Mouse (Mus musculus) erythroid progenitor cell, adult 5-6 weeks (primary cell): Measurements from ENCODE around the gene Tmed3. TPM values are rescaled to one million over a fixed set of nuclear protein-coding genes. Genes with fewer than 3 reads are reported as not detected.
A peak's percentile ranks its signal among the peaks of the same experiment; 100 is the strongest.

ENCODE experiments used
- ATAC-seq: replicated peaks from 2 replicates; pipeline ENCODE4 v1.8.0; 2016; ENCODE audit warnings: moderate number of reproducible peaks, mild to moderate bottlenecking, moderate TSS enrichment, inconsistent platforms; ENCODE audit not compliant: poor library complexity, low FRiP score, severe bottlenecking
- total RNA-seq, 2 experiments: library from RNA; stranded (forward) in 1 of 2; stranded (reverse) in 1 of 2; fragments of 150-400 nt in 1 of 2; fragments of 186-747, 209-891 nt in 1 of 2; gene quantifications; 2 replicates each; pipeline versions ENCODE4 v1.2.3 to v1.2.4; 2015 to 2017; ENCODE audit warnings: low replicate concordance in 2 of 2

Tmed3 gene
- total RNA-seq (2015; ENCODE audit: low replicate concordance): 33.5 and 51.6 TPM in 2 replicates
- 19.6 and 45.5 TPM in 2 replicates for total RNA-seq (2017; ENCODE audit: low replicate concordance)

GRCm38 (mm10) chr9:89704265-89705196, at the start of gene Tmed3:
Gene Tmed3 (minus strand): TSS chr9:89705068.
- ATAC-seq: peak; percentile 96

DNA sequence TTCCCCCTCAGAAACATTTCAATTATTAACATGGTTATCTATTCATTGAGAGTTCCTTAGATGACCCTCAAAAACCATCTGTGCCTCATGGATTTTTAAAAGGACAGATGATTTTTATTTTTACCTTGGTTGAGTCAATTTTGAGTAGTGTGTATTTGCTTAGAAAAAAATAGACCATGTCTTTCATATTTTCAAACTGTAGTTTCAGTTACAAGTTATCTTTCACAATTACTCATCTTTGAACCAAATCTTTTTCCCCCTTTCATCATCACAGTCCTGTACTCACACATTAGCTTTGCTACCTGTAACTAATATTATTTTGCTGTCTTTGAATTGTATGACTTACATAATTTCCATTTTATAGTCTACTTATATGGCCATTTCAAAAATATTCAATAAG, 35.2 kb upstream of the Tmed3 start:
- no peak for ATAC-seq

DNA sequence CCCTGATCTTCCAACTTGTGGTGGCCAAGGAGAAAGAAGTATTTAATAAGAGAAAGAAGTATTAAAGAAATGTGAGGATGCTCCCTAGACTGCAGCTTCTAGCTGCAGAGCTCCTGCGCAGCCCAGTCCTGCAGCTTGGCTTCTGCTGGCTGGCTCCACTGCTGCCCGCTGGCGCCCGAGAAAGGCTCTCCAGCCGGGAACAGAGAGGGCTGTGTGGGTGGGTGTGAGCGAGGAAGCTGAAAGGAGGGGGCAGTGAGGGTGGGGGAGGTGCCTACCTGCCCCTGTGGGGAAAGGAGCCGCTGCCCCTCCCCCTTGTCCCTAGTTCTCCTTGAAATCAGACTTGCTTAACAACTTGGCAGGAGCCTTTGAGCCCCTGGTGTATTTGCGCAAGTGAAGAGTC, 33.4 kb upstream of the Tmed3 start, which contains the start of gene Ankrd34c:
Ankrd34c (minus strand) TSS at position 181 of the 400 bp plus-strand sequence.
- ATAC-seq: no peak

DNA sequence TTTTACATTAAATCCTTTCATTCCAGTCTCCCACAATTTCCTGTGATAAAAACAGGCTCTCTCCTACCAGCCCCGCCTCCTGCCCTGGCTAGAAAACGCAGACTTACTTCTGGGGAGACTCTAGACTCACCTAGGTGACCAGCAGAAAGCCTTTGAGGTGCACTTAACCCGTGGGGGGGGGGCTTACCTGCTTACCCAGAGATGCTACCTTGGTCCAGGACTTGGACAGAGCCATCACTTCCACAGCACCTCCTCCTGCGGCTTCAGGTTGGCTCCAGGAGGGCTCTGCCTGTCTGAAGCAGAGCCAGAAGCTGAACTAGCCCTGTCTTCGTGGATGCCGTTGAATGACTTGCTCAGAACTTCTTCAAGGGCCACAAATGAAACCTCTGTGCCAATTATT, 33.0 kb upstream of the Tmed3 start:
- no peak for ATAC-seq

GRCm38 (mm10) chr9:89736932-89737705, 32.3 kb upstream of the Tmed3 start:
- ATAC-seq: no peak

DNA sequence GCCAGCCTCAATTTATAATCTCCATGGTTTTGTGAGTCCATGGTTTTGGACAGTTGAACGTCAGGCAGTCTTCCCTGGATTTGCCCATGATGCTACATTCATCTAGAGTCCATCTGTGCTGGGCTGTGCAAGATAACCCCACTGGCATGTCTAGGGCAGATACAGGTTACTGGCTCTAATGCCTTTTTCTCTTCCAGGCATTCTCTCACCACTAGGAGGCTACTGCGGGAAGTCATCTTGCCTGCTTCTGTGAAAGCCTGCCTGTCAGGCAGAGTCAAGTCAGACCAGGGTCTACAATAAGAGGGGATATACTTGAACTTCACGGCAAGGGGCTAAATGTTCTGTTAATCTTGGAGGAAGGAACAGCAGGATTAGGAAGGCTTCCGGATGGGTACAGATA, 2.0 kb upstream of the Tmed3 start:
- 0 out of 2 replicates have a peak, but pooled peaks have one; percentile 30 for ATAC-seq

- 0 out of 2 replicates have a peak, but pooled peaks have one; percentile 26 for ATAC-seq
Measured at GRCm38 (mm10) chr9:89705197-89705533, 297 bp upstream of the Tmed3 start.

GRCm38 (mm10) chr9:89700910-89701457, 3.9 kb downstream of the Tmed3 start:
- no peak for ATAC-seq

GRCm38 (mm10) chr9:89695143-89695542, 9.7 kb downstream of the Tmed3 start:
- ATAC-seq: no peak

GRCm38 (mm10) chr9:89693670-89694069, 11.2 kb downstream of the Tmed3 start:
- ATAC-seq: no peak

- no peak for ATAC-seq
Measured at GRCm38 (mm10) chr9:89689179-89689578, 15.7 kb downstream of the Tmed3 start.

- ATAC-seq: no peak
Measured at GRCm38 (mm10) chr9:89687503-89688226, 17.2 kb downstream of the Tmed3 start.

DNA sequence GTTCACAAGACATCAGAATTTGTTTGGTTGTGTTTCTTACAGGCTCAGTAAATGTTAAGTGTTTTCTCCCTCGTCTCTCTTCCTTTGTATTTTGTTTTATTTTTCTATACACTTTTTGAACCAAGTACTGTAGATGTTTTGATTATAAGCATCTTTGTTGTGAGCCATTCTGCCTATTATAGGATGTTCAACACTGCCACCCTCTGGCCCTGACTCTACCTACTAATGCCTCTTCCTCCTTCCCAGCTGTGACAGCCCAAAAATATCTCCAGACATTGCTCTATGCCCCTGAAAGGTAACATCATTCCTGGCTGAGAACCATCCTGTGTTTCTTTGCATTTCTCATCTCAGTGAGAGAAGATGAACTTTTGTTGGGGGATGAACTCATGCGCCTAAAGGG, 18.6 kb downstream of the Tmed3 start:
- no peak for ATAC-seq

GRCm38 (mm10) chr9:89678974-89679373, 25.9 kb downstream of the Tmed3 start:
- no peak for ATAC-seq

- no peak for ATAC-seq
Measured at GRCm38 (mm10) chr9:89674014-89674618, 30.8 kb downstream of the Tmed3 start.

DNA sequence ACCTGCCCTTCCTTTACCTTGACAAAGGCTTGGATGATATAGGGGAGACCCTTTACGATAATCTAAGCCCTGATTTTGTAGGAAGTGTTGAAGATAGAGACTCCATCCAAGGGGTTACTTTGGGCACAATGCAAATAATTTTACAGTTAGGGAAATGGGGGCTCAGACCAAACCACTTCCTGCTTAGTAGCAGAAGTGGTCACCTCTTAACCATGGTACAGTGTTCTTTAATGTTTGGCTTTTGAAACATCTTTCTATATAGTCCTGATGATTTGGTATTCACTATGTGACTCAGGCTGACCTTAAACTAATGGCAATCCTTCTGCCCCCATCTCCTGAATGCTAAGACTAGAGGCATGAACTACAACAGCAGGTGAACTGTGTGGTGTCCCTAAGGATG, 31.5 kb downstream of the Tmed3 start:
- ATAC-seq: no peak

GRCm38 (mm10) chr9:89669878-89670277, 35.0 kb downstream of the Tmed3 start:
- no peak for ATAC-seq

GRCm38 (mm10) chr9:89667306-89667942, 37.4 kb downstream of the Tmed3 start:
- no peak for ATAC-seq

GRCm38 (mm10) chr9:89650913-89651312, 54.0 kb downstream of the Tmed3 start:
- no peak for ATAC-seq
